Mouse (Mus musculus) small intestine, adult 2 months (tissue): ENCODE data around the gene Kcnj13. TPM values are rescaled to one million over a fixed set of nuclear protein-coding genes. Genes with fewer than 3 reads are reported as not detected.

Experiments used
- H3K27ac ChIP-seq: fragments of 200-500 bp; 2 replicates; pipeline ENCODE4 v1.5.1; 2012; ENCODE audit warnings: low read depth, low read length, control low read depth, inconsistent platforms; ENCODE audit not compliant: insufficient read depth
- H3K27me3 ChIP-seq: fragments of 200-500 bp; 2 replicates; pipeline ENCODE4 v1.6.1; 2012; ENCODE audit warnings: mild to moderate bottlenecking, moderate library complexity, low read length, inconsistent platforms; ENCODE audit not compliant: control insufficient read depth, insufficient read depth
- H3K36me3 ChIP-seq: fragments of 200-500 bp; 2 replicates; pipeline ENCODE4 v1.6.1; 2012; ENCODE audit warnings: mild to moderate bottlenecking, low read length, control low read depth, inconsistent platforms; ENCODE audit not compliant: control insufficient read depth, insufficient read depth
- H3K4me1 ChIP-seq: fragments of 200-500 bp; 2 replicates; pipeline ENCODE4 v1.6.1; 2012; ENCODE audit warnings: low read length, inconsistent platforms, mixed read lengths; ENCODE audit not compliant: control insufficient read depth, insufficient read depth, insufficient read length
- H3K4me3 ChIP-seq: fragments of 200-500 bp; 2 replicates; pipeline ENCODE4 v1.5.1; 2012; ENCODE audit warnings: low read depth, mild to moderate bottlenecking, control low read depth, inconsistent platforms, low read length, moderate library complexity
- CTCF ChIP-seq: fragments of 200-500 bp; IDR thresholded peaks from 2 replicates; pipeline ENCODE4 v1.5.1; 2012; ENCODE audit warnings: low read depth, mild to moderate bottlenecking, control low read depth, inconsistent platforms, low read length, moderate library complexity, mixed read lengths; ENCODE audit not compliant: insufficient replicate concordance, insufficient read length; ENCODE audit errors: extremely low read depth
- POLR2A ChIP-seq: fragments of 200-500 bp; IDR thresholded peaks from 2 replicates; pipeline ENCODE4 v1.6.1; 2012; ENCODE audit warnings: low read depth, mild to moderate bottlenecking, control low read depth, inconsistent platforms, low read length, moderate library complexity
- WGBS: fragments of 180-500 bp; shearing (Covaris S2); methylation state at CpG from one replicate; pipeline ENCODE4 v1.1.7; 2018; 5-methylcytosine and 5-hydroxymethylcytosine counted together
- polyA plus RNA-seq: library from polyadenylated mRNA; depleted of rRNA; stranded (reverse); fragments of >200 nt; gene quantifications from 2 replicates; pipeline ENCODE4 v1.2.3, GENCODE M21; 2012; rRNA removed

The Kcnj13 gene
- 0.09 and 7.4 TPM in 2 replicates for polyA plus RNA-seq

DNA sequence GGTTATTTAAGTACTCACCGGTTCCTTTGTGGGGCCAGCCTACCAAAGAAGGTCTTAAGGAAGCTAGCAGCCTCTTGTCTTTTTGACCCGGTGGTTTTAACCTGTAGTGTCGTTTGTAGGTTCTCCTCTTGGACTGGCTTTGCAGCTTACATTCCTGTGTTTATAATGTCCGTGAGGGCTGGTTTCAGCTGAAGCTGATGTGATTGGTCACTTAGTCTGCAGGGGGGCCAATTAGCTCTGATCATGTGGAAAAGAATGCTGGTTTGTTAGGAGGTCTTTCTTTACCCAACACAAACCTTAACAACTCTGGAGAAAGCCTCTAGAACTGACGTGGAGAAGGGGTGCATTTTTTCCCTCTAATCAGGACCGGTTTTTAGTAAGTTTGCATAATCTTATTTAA is at the start of gene Kcnj13:
Gene Kcnj13, minus strand, starts transcription at position 136 of the 400 bp plus-strand sequence.
- Histone ChIP-seq H3K4me3 (no peak within 1 kb of the TSS), H3K27ac (peak within 1 kb of the TSS; percentile 58; the same call in 1 of the 2 replicates), H3K36me3 (peaks cover 13% of the 10 kb centered on the region), H3K27me3 (no peaks in the 10 kb centered on the region), H3K4me1 (peaks cover 6% of the 10 kb centered on the region; the same call in 1 of the 2 replicates)
- TF ChIP-seq CTCF (no peak), POLR2A (no peak)
- WGBS: 42% methylated on average over 6 of the region's 6 CpGs

- 70% methylated on average over 6 of the region's 6 CpGs for WGBS
- no peak for TF ChIP-seq CTCF
- TF ChIP-seq POLR2A: no peak
- H3K27ac ChIP-seq: no peak overlapping the region
- no peaks in the 10 kb centered on the region for H3K4me1 ChIP-seq
- H3K27me3 ChIP-seq: no peaks in the 10 kb centered on the region
- H3K36me3 ChIP-seq: peaks cover 64% of the 10 kb centered on the region
- no peak overlapping the region for H3K4me3 ChIP-seq
Measured at GRCm38 (mm10) chr1:87436583-87436982, 42.1 kb upstream of the Kcnj13 start.

- H3K4me1 ChIP-seq: peaks cover 2% of the 10 kb centered on the region; the same call in 1 of the 2 replicates
- H3K27me3 ChIP-seq: no peaks in the 10 kb centered on the region
- TF ChIP-seq POLR2A (no peak), CTCF (no peak)
- WGBS: 90% methylated on average over 2 of the region's 2 CpGs
- H3K4me3 ChIP-seq: no peak overlapping the region
- H3K27ac ChIP-seq: no peak overlapping the region
- peaks cover 64% of the 10 kb centered on the region for H3K36me3 ChIP-seq
Measured at GRCm38 (mm10) chr1:87435125-87435524, 40.6 kb upstream of the Kcnj13 start.

DNA sequence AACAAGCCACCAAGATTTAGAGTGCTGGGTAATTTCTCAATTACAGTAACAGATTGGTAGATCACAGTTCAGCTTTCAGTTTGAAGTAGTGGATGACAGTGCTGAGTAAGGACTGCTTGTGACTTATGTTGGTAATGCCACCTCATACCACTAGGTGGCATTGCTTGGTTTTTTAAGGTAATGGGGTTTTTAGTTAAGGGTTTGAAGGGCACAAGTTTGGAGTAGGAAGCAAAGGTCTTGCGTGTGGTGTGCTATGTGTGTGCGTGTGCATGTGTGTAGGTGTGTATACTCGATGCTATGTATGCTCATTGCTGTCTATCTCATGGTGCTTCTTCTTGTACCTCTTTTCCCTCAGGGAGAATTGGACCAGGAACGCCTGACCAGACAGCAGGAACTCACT is 24.2 kb upstream of the Kcnj13 start:
- TF ChIP-seq POLR2A (no peak), CTCF (peak; percentile 27; the same call in 1 of the 2 replicates)
- H3K27me3 ChIP-seq: no peaks in the 10 kb centered on the region
- H3K4me1 ChIP-seq: no peaks in the 10 kb centered on the region
- no peak overlapping the region for H3K27ac ChIP-seq
- no peak overlapping the region for H3K4me3 ChIP-seq
- peaks cover 53% of the 10 kb centered on the region for H3K36me3 ChIP-seq
- 82% methylated on average over 4 of the region's 4 CpGs for WGBS

DNA sequence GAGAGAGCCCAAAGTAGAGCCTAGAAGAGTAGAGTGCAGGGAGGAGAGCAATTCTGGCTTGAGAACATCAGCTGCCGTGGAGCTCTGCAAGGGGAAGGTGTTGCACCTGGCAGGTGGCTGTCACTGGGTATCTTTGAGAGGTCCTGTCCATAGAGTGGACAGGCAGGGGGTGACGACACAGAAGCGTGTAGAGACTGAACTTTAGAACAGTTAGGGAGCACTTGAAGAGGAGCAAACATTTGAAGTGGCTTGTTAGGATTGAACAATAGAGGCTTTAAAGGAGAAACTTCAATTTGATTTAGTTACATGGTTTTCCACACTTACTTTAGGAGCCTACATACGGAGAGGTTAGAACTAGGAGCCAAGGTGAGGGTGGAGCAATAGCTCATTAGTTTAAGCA is 14.9 kb upstream of the Kcnj13 start:
- TF ChIP-seq POLR2A: no peak
- no peak for TF ChIP-seq CTCF
- WGBS: 88% methylated on average over 4 of the region's 4 CpGs
- H3K4me1 ChIP-seq: no peaks in the 10 kb centered on the region
- H3K27ac ChIP-seq: no peak overlapping the region
- H3K4me3 ChIP-seq: no peak overlapping the region
- no peaks in the 10 kb centered on the region for H3K27me3 ChIP-seq
- peaks cover 65% of the 10 kb centered on the region for H3K36me3 ChIP-seq

DNA sequence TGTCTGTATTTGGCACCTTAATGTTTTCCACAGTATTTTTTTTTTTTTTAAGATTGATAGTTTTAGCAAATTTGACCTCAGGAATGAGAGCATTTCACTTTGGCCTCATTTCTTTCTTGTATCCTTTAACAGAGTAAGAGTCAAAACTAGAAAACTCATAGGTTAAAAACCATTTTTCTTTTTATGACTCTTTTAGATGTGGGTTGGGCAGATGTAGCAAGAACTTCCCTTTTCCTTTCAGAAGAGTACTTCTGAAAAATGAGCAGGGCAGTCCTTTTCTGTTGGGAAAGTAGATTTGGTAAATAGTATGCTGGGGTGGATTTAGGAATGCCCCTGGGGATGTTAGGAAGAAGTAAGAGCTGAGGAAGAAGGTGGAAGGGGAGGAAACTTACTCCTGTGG is 11.5 kb upstream of the Kcnj13 start:
- Histone ChIP-seq H3K27me3 (no peaks in the 10 kb centered on the region), H3K36me3 (peaks cover 53% of the 10 kb centered on the region), H3K4me1 (no peaks in the 10 kb centered on the region), H3K4me3 (no peak overlapping the region), H3K27ac (no peak overlapping the region)
- TF ChIP-seq POLR2A (no peak), CTCF (no peak)

DNA sequence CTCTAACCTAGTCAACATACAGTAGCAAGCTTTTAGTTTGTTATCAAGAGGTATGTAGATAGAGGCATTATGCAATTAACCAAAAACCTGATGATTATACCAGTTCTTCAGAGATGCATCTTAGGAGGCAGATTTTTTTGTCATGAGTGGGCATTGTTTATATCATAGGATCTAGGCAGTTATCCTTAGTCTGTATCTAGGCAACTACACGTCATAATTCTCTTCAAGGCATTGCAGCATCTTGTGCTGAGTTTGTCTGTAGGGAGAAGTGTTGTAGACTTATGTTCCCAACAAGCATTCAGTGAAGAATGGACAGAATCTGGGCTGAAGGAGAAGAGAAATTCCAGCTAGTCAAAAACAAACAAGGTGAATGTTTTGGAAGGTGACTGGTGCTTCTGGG is 10.2 kb upstream of the Kcnj13 start:
- 88% methylated on average over 1 of the region's 1 CpGs for WGBS
- Histone ChIP-seq H3K27ac (no peak overlapping the region), H3K27me3 (no peaks in the 10 kb centered on the region), H3K4me1 (no peaks in the 10 kb centered on the region), H3K36me3 (peaks cover 45% of the 10 kb centered on the region), H3K4me3 (no peak overlapping the region)
- TF ChIP-seq POLR2A (no peak), CTCF (no peak)
